Mouse (Mus musculus) ES-Bruce4 (cell line): ENCODE measurements at regions not wholly inside any gene's neighbourhood (a gene's known extent, or its start where the extent isn't known, plus 50 kb on each side); places are given as distances from the start of the nearest gene placed in this dataset.

ENCODE experiments used
- H3K27ac ChIP-seq: 2 replicates; pipeline ENCODE4 v1.5.1; 2012; ENCODE audit warnings: low read length, inconsistent platforms; ENCODE audit not compliant: insufficient read depth
- H3K27me3 ChIP-seq: 2 replicates; pipeline ENCODE4 v1.6.1; 2012; ENCODE audit warnings: mild to moderate bottlenecking, low read length, inconsistent platforms; ENCODE audit not compliant: control insufficient read depth, poor library complexity, insufficient read depth, severe bottlenecking
- H3K36me3 ChIP-seq: 2 replicates; pipeline ENCODE4 v1.6.1; 2012; ENCODE audit warnings: inconsistent platforms, mild to moderate bottlenecking, low read length, moderate library complexity; ENCODE audit not compliant: control insufficient read depth, poor library complexity, insufficient read depth, severe bottlenecking
- H3K4me1 ChIP-seq: one replicate; pipeline ENCODE4 v1.8.1; 2011; ENCODE audit warnings: low read length; ENCODE audit not compliant: control insufficient read depth, insufficient read depth
- H3K4me3 ChIP-seq: 2 replicates; pipeline ENCODE4 v1.5.1; 2011; ENCODE audit warnings: low read depth, mild to moderate bottlenecking, low read length
- H3K9ac ChIP-seq: 2 replicates; pipeline ENCODE4 v1.6.1; 2012; ENCODE audit warnings: low read depth, mild to moderate bottlenecking, inconsistent platforms; ENCODE audit not compliant: poor library complexity, severe bottlenecking
- H3K9me3 ChIP-seq: replicated peaks from 2 replicates; pipeline ENCODE4 v1.6.1; 2012; ENCODE audit warnings: mild to moderate bottlenecking, low read length, inconsistent platforms; ENCODE audit not compliant: control insufficient read depth, poor library complexity, insufficient read depth, severe bottlenecking
- CTCF ChIP-seq: IDR thresholded peaks from one replicate; pipeline ENCODE4 v1.8.1; 2011; ENCODE audit warnings: low read depth, low read length
- EP300 ChIP-seq: IDR thresholded peaks from 2 replicates; pipeline ENCODE4 v1.6.1; 2011; ENCODE audit warnings: low read depth, low read length; ENCODE audit not compliant: insufficient read depth
- POLR2A ChIP-seq: IDR thresholded peaks from one replicate; pipeline ENCODE4 v1.8.1; 2011; ENCODE audit warnings: low read length; ENCODE audit not compliant: insufficient read depth

GRCm38 (mm10) chr7:117259151-117259550, 121.6 kb upstream of the Xylt1 start:
- Histone ChIP-seq H3K27me3 (no peaks in the 10 kb centered on the region), H3K27ac (no peak overlapping the region), H3K4me3 (no peak overlapping the region), H3K9me3 (no peaks in the 10 kb centered on the region), H3K36me3 (no peaks in the 10 kb centered on the region), H3K9ac (no peak overlapping the region), H3K4me1 (no peaks in the 10 kb centered on the region)
- TF ChIP-seq CTCF (no peak), EP300 (no peak), POLR2A (no peak)

DNA sequence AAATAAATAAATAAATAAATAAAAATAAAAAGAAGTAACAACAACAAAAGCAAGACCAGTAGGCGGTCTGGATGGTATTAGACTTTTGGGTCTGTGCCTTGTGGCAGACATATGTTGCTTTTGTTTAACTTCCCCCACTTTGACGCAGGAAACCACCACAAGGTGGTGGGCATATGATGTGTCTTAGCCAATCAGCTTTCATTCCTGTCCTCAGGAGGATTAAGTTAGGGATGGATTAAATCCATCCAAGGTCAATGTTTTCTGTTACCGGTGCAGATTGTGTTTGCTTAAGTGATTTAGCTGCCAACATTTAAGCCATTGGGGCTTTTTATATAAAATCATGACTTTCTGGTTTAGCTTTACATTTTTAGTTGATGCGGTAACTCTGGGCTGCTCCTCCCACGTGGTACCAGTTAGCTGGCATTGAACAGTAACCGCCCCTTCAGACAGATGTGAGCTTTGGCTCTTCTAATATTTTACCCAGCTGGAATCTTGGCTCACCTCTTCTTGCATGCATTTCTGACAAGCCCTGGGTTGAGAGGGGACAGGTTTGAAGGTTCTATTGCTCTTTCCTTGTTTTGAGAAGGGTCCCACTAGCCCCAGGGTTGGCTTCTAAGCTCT, 121.0 kb upstream of the Xylt1 start:
- no peaks in the 10 kb centered on the region for H3K27me3 ChIP-seq

GRCm38 (mm10) chr7:117260596-117260995, 120.2 kb upstream of the Xylt1 start:
- no peak overlapping the region for H3K9ac ChIP-seq
- H3K36me3 ChIP-seq = no peaks in the 10 kb centered on the region
- TF ChIP-seq POLR2A (no peak), EP300 (no peak), CTCF (no peak)
- no peaks in the 10 kb centered on the region for H3K9me3 ChIP-seq
- no peak overlapping the region for H3K4me3 ChIP-seq
- H3K27me3 ChIP-seq = no peaks in the 10 kb centered on the region
- no peaks in the 10 kb centered on the region for H3K4me1 ChIP-seq
- H3K27ac ChIP-seq = no peak overlapping the region

More for the DNA sequence above, 121.0 kb upstream of the Xylt1 start:
- Histone ChIP-seq H3K9me3 (no peaks in the 10 kb centered on the region), H3K27ac (no peak overlapping the region), H3K36me3 (no peaks in the 10 kb centered on the region), H3K4me1 (no peaks in the 10 kb centered on the region), H3K4me3 (no peak overlapping the region), H3K9ac (no peak overlapping the region)
- TF ChIP-seq CTCF = no peak
- TF ChIP-seq EP300 = no peak
- no peak for TF ChIP-seq POLR2A

- Histone ChIP-seq H3K27me3 (no peaks in the 10 kb centered on the region), H3K4me3 (no peak overlapping the region), H3K27ac (no peak overlapping the region), H3K9ac (no peak overlapping the region), H3K36me3 (no peaks in the 10 kb centered on the region), H3K4me1 (no peaks in the 10 kb centered on the region), H3K9me3 (no peaks in the 10 kb centered on the region)
- TF ChIP-seq POLR2A (no peak), CTCF (no peak), EP300 (no peak)
These were observed 117.7 kb upstream of the Xylt1 start for GRCm38 (mm10) chr7:117263126-117263525.

- no peak overlapping the region for H3K4me3 ChIP-seq
- no peak overlapping the region for H3K9ac ChIP-seq
- no peaks in the 10 kb centered on the region for H3K9me3 ChIP-seq
- no peaks in the 10 kb centered on the region for H3K27me3 ChIP-seq
- no peak overlapping the region for H3K27ac ChIP-seq
- H3K36me3 ChIP-seq = no peaks in the 10 kb centered on the region
- no peaks in the 10 kb centered on the region for H3K4me1 ChIP-seq
- TF ChIP-seq CTCF (no peak), POLR2A (no peak), EP300 (no peak)
These were observed 116.4 kb upstream of the Xylt1 start for GRCm38 (mm10) chr7:117264341-117264740.

DNA sequence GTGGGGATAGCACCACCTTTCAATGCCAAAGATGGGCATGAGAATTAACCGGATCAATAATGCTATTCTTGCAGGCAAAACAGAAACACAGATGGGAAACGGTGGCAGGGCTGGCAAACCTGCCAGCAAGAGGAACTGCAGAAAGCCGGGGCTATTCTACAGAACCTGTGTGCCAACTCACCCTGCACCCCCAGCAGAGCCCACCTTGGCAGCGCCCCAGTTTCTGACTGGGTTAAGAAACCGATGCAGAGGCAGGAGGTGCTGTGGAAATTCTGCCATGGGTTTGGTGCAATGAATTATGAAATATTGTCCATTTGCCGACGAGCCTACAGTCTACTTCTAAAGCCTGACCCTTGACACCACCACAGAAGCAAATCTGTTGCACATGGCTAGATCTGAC, 112.7 kb upstream of the Xylt1 start:
- Histone ChIP-seq H3K4me1 (no peaks in the 10 kb centered on the region), H3K36me3 (no peaks in the 10 kb centered on the region), H3K27ac (no peak overlapping the region), H3K9me3 (no peaks in the 10 kb centered on the region), H3K9ac (no peak overlapping the region), H3K27me3 (no peaks in the 10 kb centered on the region), H3K4me3 (no peak overlapping the region)
- TF ChIP-seq POLR2A (no peak), CTCF (no peak), EP300 (no peak)
